Comparison of ENCODE assay signal across 9 mouse cellular contexts in the genomic region with DNA sequence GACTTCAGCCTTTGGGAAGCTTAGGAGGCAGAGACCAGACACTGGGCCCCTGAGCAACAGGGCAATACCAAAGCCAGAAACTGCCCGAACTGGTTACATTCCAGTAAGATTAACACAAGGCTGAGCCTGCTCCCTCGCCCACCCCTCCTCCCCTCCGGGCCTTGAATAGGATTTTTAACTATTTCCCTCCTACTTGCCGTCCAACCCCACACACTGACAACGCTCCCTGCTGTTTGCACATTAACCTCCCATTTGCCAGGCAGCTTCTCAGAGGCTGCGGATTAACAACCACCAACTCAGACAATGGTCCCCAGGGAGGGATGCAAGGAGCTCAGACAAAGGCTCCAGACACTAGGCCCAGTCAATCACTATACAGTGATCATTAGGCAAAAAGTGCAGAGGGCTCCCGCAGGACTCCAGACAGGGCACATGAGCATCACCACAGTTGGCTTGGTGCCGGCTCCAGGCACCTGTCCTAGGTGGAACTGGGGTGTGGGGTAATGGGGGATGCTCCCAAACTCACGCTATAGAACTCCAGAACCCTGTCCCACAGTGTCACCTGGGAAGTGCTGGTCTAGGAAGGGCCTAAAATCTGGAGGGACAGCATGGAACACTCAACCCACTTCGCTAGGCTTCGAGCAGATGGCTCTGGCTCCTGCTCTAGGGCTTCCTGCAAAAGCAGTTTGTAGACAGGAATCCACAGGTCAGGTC.
DNase-seq lines count a peak whose midpoint lies in the region; ATAC-seq lines count a peak whose summit lies in the region.
"Had no signal": no experiment of that assay in that cellular context is flagged by ENCODE, and none has a peak within 500 bp of the region (broad histone marks: within the 10 kb centered on the region; RNA-seq: fewer than 3 reads in every experiment).

No protein-coding gene starts in this region.

- intact Hi-C loops in heart, postnatal 25 days (cut with DNase I): no loop called here
- intact Hi-C loops in left cerebral cortex, postnatal 14 days (cut with DNase I): no loop called here

- peak overlapping the region; percentile 74 for H3K27ac ChIP-seq in heart, embryonic 16.5 days (ENCODE audit: low read length)
- peak overlapping the region; percentile 95 for H3K27ac ChIP-seq in limb, embryonic 12.5 days
- H3K27ac ChIP-seq in neural tube, embryonic 13.5 days (replicated peaks): peak overlapping the region; percentile 67

- H3K4me1 ChIP-seq in heart, embryonic 16.5 days (ENCODE audit: control insufficient read depth, insufficient read depth, low read length): peaks cover 31% of the 10 kb centered on the region
- H3K4me1 ChIP-seq in limb, embryonic 12.5 days (replicated peaks): peaks cover 80% of the 10 kb centered on the region
- H3K4me1 ChIP-seq in neural tube, embryonic 13.5 days (replicated peaks): peaks cover 52% of the 10 kb centered on the region

- peak overlapping the region; percentile 41 for H3K4me2 ChIP-seq in heart, embryonic 16.5 days (ENCODE audit: low read depth, low read length)
- peak overlapping the region; percentile 56 for H3K4me2 ChIP-seq in limb, embryonic 12.5 days
- H3K4me2 ChIP-seq in neural tube, embryonic 13.5 days: peak overlapping the region; percentile 51

- H3K36me3 ChIP-seq in heart, embryonic 16.5 days (ENCODE audit: control insufficient read depth, insufficient read depth): no peaks in the 10 kb centered on the region
- H3K36me3 ChIP-seq in limb, embryonic 12.5 days: no peaks in the 10 kb centered on the region
- H3K36me3 ChIP-seq in neural tube, embryonic 13.5 days: no peaks in the 10 kb centered on the region
- H3K36me3 ChIP-seq: G1E had no signal

- DNase-seq in heart, postnatal 25 days (ENCODE audit: low spot score): no peak
- DNase-seq in fat pad, adult 2 months (ENCODE audit: extremely low read depth, low read depth, low spot score): peak; percentile 16
- DNase-seq in left cerebral cortex, postnatal 14 days (ENCODE audit: low spot score in 2 of 2): no peak
- DNase-seq in thymus, postnatal 36 days: no peak
- DNase-seq in left cerebral cortex, adult 18-20 months (ENCODE audit: low spot score in 2 of 2): no peak

- 36% methylated on average over 11 of the region's 11 CpGs for WGBS in heart, embryonic 16.5 days
- 10% methylated on average over 11 of the region's 11 CpGs for WGBS in limb, embryonic 12.5 days
- 10% methylated on average over 11 of the region's 11 CpGs for WGBS in neural tube, embryonic 13.5 days

- peak overlapping the region; percentile 32 for H3K4me3 ChIP-seq in heart, embryonic 16.5 days (ENCODE audit: low read length)
- peak overlapping the region; percentile 33 for H3K4me3 ChIP-seq in limb, embryonic 12.5 days (replicated peaks)
- peak overlapping the region; percentile 20 for H3K4me3 ChIP-seq in neural tube, embryonic 13.5 days

- H3K9me3 ChIP-seq in heart, embryonic 16.5 days (replicated peaks; ENCODE audit: control insufficient read depth, low read length): no peaks in the 10 kb centered on the region
- H3K9me3 ChIP-seq in limb, embryonic 12.5 days: no peaks in the 10 kb centered on the region
- H3K9me3 ChIP-seq in neural tube, embryonic 13.5 days: no peaks in the 10 kb centered on the region
- H3K9me3 ChIP-seq: G1E had no signal

- peak overlapping the region; percentile 48; the same call in 1 of the 2 replicates for H3K9ac ChIP-seq in heart, embryonic 16.5 days (ENCODE audit: low read length)
- peak overlapping the region; percentile 38; the same call in 1 of the 2 replicates for H3K9ac ChIP-seq in limb, embryonic 12.5 days (replicated peaks)
- peak overlapping the region; percentile 59 for H3K9ac ChIP-seq in neural tube, embryonic 13.5 days

- no peaks in the 10 kb centered on the region for H3K27me3 ChIP-seq in heart, embryonic 16.5 days (ENCODE audit: control insufficient read depth, insufficient read depth, low read length)
- H3K27me3 ChIP-seq in limb, embryonic 12.5 days: no peaks in the 10 kb centered on the region
- H3K27me3 ChIP-seq in neural tube, embryonic 13.5 days: peaks cover 22% of the 10 kb centered on the region

- ATAC-seq in heart, embryonic 16.5 days (replicated peaks; ENCODE audit: extremely low read depth, insufficient read depth, low FRiP score): 0 out of 2 replicates have a peak, but pooled peaks have one; percentile 3
- ATAC-seq in limb, embryonic 12.5 days (ENCODE audit: insufficient number of reproducible peaks, insufficient read depth, low FRiP score, low TSS enrichment, low read depth): peak; percentile 32; the same call in 1 of the 2 replicates
- peak; percentile 64 for ATAC-seq in neural tube, embryonic 13.5 days (ENCODE audit: low read depth)

Comparison
In these comparisons a context has a peak if more than half of its experiments do, and no peak if none do; other contexts are left out.
1. ATAC-seq: peak in every context shown above with its lines; median percentile 64 in neural tube, embryonic 13.5 days; 32 in limb, embryonic 12.5 days; 3 in heart, embryonic 16.5 days.